Mouse (Mus musculus) cerebellum, adult 8-10 months (tissue): ENCODE results near the gene Gm10153.
"Not testable (repeated sequence)": the region's sequence is repeated elsewhere in the genome, so short reads cannot be mapped to it uniquely, and the experiment has no call there.

ENCODE experiments used
- DNase-seq: peaks from one replicate; pipeline ENCODE4 v3.0.0; 2022

Gene Gm10153

GRCm38 (mm10) chr7:142190289-142190688, at the start of gene Gm10153:
Gene Gm10153 (minus strand): TSS chr7:142190389.
- no peak for DNase-seq

GRCm38 (mm10) chr7:142231540-142231939, 41.4 kb upstream of the Gm10153 start:
- no peak for DNase-seq

GRCm38 (mm10) chr7:142229871-142230270, 39.7 kb upstream of the Gm10153 start, which contains the start of gene Krtap5-5:
Gene Krtap5-5 (minus strand): TSS chr7:142229971.
- not testable (repeated sequence) for DNase-seq

- no peak for DNase-seq
Measured at GRCm38 (mm10) chr7:142224518-142224917, 34.3 kb upstream of the Gm10153 start.

- DNase-seq, result not testable (repeated sequence)
Measured at GRCm38 (mm10) chr7:142212136-142212535, 21.9 kb upstream of the Gm10153 start.

- no peak for DNase-seq
Measured at GRCm38 (mm10) chr7:142211559-142211958, 21.4 kb upstream of the Gm10153 start, which contains the start of gene Gm7579. Gene Gm7579 (plus strand): TSS chr7:142211859.

- not testable (repeated sequence) for DNase-seq
Measured at GRCm38 (mm10) chr7:142206891-142207290, 16.7 kb upstream of the Gm10153 start.

GRCm38 (mm10) chr7:142205488-142205887, 15.3 kb upstream of the Gm10153 start:
- DNase-seq, result no peak

- DNase-seq, result no peak
Measured at GRCm38 (mm10) chr7:142201064-142201463, 10.9 kb upstream of the Gm10153 start, which contains the start of gene Krtap5-3. Gene Krtap5-3 (plus strand): TSS chr7:142201364.

- no peak for DNase-seq
Measured at GRCm38 (mm10) chr7:142198748-142199147, 8.6 kb upstream of the Gm10153 start.

- DNase-seq, result no peak
Measured at GRCm38 (mm10) chr7:142188156-142188555, 2.0 kb downstream of the Gm10153 start.

- no peak for DNase-seq
Measured at GRCm38 (mm10) chr7:142181021-142181420, 9.2 kb downstream of the Gm10153 start.

GRCm38 (mm10) chr7:142178685-142179084, 11.5 kb downstream of the Gm10153 start:
- DNase-seq, result no peak

GRCm38 (mm10) chr7:142175905-142176304, 14.3 kb downstream of the Gm10153 start, which contains the start of gene Krtap5-2:
Gene Krtap5-2 (minus strand): TSS chr7:142176005.
- DNase-seq, result not testable (repeated sequence)

- DNase-seq, result no peak
Measured at GRCm38 (mm10) chr7:142169836-142170235, 20.4 kb downstream of the Gm10153 start.

- DNase-seq, result not testable (repeated sequence)
Measured at GRCm38 (mm10) chr7:142165639-142166038, 24.6 kb downstream of the Gm10153 start, which contains the start of gene Gm4553. Gene Gm4553 (minus strand): TSS chr7:142165739.

GRCm38 (mm10) chr7:142159366-142159765, 30.8 kb downstream of the Gm10153 start:
- DNase-seq, result no peak

GRCm38 (mm10) chr7:142157013-142157412, 33.2 kb downstream of the Gm10153 start, which contains the start of gene Gm29735:
Gene Gm29735 (minus strand): TSS chr7:142157113.
- DNase-seq, result not testable (repeated sequence)

- no peak for DNase-seq
Measured at GRCm38 (mm10) chr7:142155308-142155707, 34.9 kb downstream of the Gm10153 start.

- DNase-seq, result no peak
Measured at GRCm38 (mm10) chr7:142152191-142152590, 38.0 kb downstream of the Gm10153 start.

- no peak for DNase-seq
Measured at GRCm38 (mm10) chr7:142148633-142149032, 41.6 kb downstream of the Gm10153 start.

- peak; percentile 16 for DNase-seq
Measured at GRCm38 (mm10) chr7:142146033-142146432, 44.2 kb downstream of the Gm10153 start.

GRCm38 (mm10) chr7:142145413-142145940, 44.7 kb downstream of the Gm10153 start:
- DNase-seq, result no peak

- DNase-seq, result no peak
Measured at GRCm38 (mm10) chr7:142144507-142144906, 45.7 kb downstream of the Gm10153 start, which contains the start of gene Gm45337. Gene Gm45337 (minus strand): TSS chr7:142144607.
